ENCODE assay signal across 24 mouse cellular contexts in genomic region chr13:20313345-20313744, GRCm38 (mm10).
DNase-seq lines count a peak whose midpoint lies in the region; ATAC-seq and TF ChIP-seq lines count a peak whose summit lies in the region.
"Had no signal": no experiment of that assay in that cellular context is flagged by ENCODE, and none has a peak within 500 bp of the region (broad histone marks: within the 10 kb centered on the region; RNA-seq: fewer than 3 reads in every experiment).

No protein-coding gene starts in this region.

- peak; percentile 25 for DNase-seq in forebrain, embryonic 14.5 days (ENCODE audit: low spot score)
- no peak for DNase-seq in forebrain, postnatal 0 days
- peak; percentile 10 for DNase-seq in liver, adult 2 months (ENCODE audit: extremely low read depth, low read depth, low spot score)
- DNase-seq in liver, embryonic 11.5 days (ENCODE audit: low spot score), result no peak
- DNase-seq in right cerebral cortex, postnatal 36 days (ENCODE audit: low spot score in 2 of 2), result no peak
- no peak for DNase-seq in forebrain, embryonic 11.5 days (ENCODE audit: low spot score)
- DNase-seq: adrenal gland, adult 2 months; adrenal gland, postnatal 36 days; cerebellum, adult 11-12 months; cerebellum, adult 9-10 months; cerebellum, postnatal 25 days; gastrocnemius, adult 2 months; gastrocnemius, postnatal 25 days; heart, adult 18-20 months; heart, postnatal 14 days had no signal

- H3K36me3 ChIP-seq in forebrain, embryonic 14.5 days (ENCODE audit: control insufficient read depth, insufficient read depth, low read length), result no peaks in the 10 kb centered on the region
- no peaks in the 10 kb centered on the region for H3K36me3 ChIP-seq in forebrain, postnatal 0 days (ENCODE audit: insufficient read depth)
- no peaks in the 10 kb centered on the region for H3K36me3 ChIP-seq in liver, adult 2 months (ENCODE audit: control insufficient read depth, insufficient read depth, low read length)
- no peaks in the 10 kb centered on the region for H3K36me3 ChIP-seq in liver, embryonic 11.5 days (ENCODE audit: control insufficient read depth, insufficient read depth, low read length)
- H3K36me3 ChIP-seq in forebrain, embryonic 11.5 days (ENCODE audit: control insufficient read depth, insufficient read depth, low read length), result no peaks in the 10 kb centered on the region
- H3K36me3 ChIP-seq: embryonic facial prominence, embryonic 13.5 days; forebrain, embryonic 15.5 days; heart, embryonic 15.5 days; hindbrain, embryonic 13.5 days; intestine, embryonic 15.5 days had no signal

- H3K27ac ChIP-seq in forebrain, embryonic 14.5 days (ENCODE audit: low read depth, low read length), result no peak overlapping the region
- no peak overlapping the region for H3K27ac ChIP-seq in forebrain, postnatal 0 days (ENCODE audit: low read depth, low read length)
- no peak overlapping the region for H3K27ac ChIP-seq in liver, adult 2 months (replicated peaks; ENCODE audit: insufficient read depth, low read depth, low read length)
- H3K27ac ChIP-seq in liver, embryonic 11.5 days (ENCODE audit: low read depth, low read length), result no peak overlapping the region
- H3K27ac ChIP-seq in forebrain, embryonic 11.5 days (ENCODE audit: low read depth, low read length), result no peak overlapping the region
- H3K27ac ChIP-seq: embryonic facial prominence, embryonic 13.5 days; forebrain, embryonic 15.5 days; gastrocnemius, adult 2 months; heart, embryonic 15.5 days; hindbrain, embryonic 13.5 days; hindbrain, postnatal 0 days; intestine, embryonic 15.5 days had no signal

- no peak overlapping the region for H3K9ac ChIP-seq in forebrain, embryonic 14.5 days (ENCODE audit: low read length)
- H3K9ac ChIP-seq in forebrain, postnatal 0 days, result no peak overlapping the region
- H3K9ac ChIP-seq in liver, adult 2 months (ENCODE audit: low read depth, low read length), result no peak overlapping the region
- H3K9ac ChIP-seq in liver, embryonic 11.5 days (ENCODE audit: low read depth, low read length), result no peak overlapping the region
- H3K9ac ChIP-seq in forebrain, embryonic 11.5 days (ENCODE audit: low read length), result no peak overlapping the region
- H3K9ac ChIP-seq: embryonic facial prominence, embryonic 13.5 days; forebrain, embryonic 15.5 days; heart, embryonic 15.5 days; hindbrain, embryonic 13.5 days; intestine, embryonic 15.5 days had no signal

- H3K9me3 ChIP-seq in forebrain, embryonic 14.5 days (replicated peaks; ENCODE audit: control insufficient read depth, low read length), result no peaks in the 10 kb centered on the region
- no peaks in the 10 kb centered on the region for H3K9me3 ChIP-seq in forebrain, postnatal 0 days (ENCODE audit: low read length)
- H3K9me3 ChIP-seq in liver, embryonic 11.5 days (ENCODE audit: control insufficient read depth, low read length), result no peaks in the 10 kb centered on the region
- no peaks in the 10 kb centered on the region for H3K9me3 ChIP-seq in forebrain, embryonic 11.5 days (ENCODE audit: control insufficient read depth, low read length)
- H3K9me3 ChIP-seq: embryonic facial prominence, embryonic 13.5 days; forebrain, embryonic 15.5 days; heart, embryonic 15.5 days; hindbrain, embryonic 13.5 days; intestine, embryonic 15.5 days had no signal

- no peaks in the 10 kb centered on the region for H3K27me3 ChIP-seq in forebrain, embryonic 14.5 days (replicated peaks; ENCODE audit: control insufficient read depth, insufficient read depth, low read length)
- H3K27me3 ChIP-seq in forebrain, postnatal 0 days (ENCODE audit: insufficient read depth, low read length), result no peaks in the 10 kb centered on the region
- H3K27me3 ChIP-seq in liver, adult 2 months (ENCODE audit: control insufficient read depth, insufficient read depth, low read length), result no peaks in the 10 kb centered on the region
- H3K27me3 ChIP-seq in liver, embryonic 11.5 days (replicated peaks; ENCODE audit: control insufficient read depth, insufficient read depth, low read length), result no peaks in the 10 kb centered on the region
- no peaks in the 10 kb centered on the region for H3K27me3 ChIP-seq in forebrain, embryonic 11.5 days (ENCODE audit: control insufficient read depth, insufficient read depth, low read length)
- H3K27me3 ChIP-seq: embryonic facial prominence, embryonic 13.5 days; forebrain, embryonic 15.5 days; heart, embryonic 15.5 days; hindbrain, embryonic 13.5 days; intestine, embryonic 15.5 days had no signal

- WGBS in forebrain, embryonic 14.5 days, result 57% methylated on average over 6 of the region's 6 CpGs
- 39% methylated on average over 6 of the region's 6 CpGs for WGBS in forebrain, postnatal 0 days
- WGBS in liver, adult 2 months, result 87% methylated on average over 6 of the region's 6 CpGs
- 85% methylated on average over 6 of the region's 6 CpGs for WGBS in liver, embryonic 11.5 days
- 84% methylated on average over 6 of the region's 6 CpGs for WGBS in forebrain, embryonic 11.5 days

- no peak overlapping the region for H3K4me2 ChIP-seq in forebrain, embryonic 14.5 days (ENCODE audit: low read length)
- no peak overlapping the region for H3K4me2 ChIP-seq in forebrain, postnatal 0 days (ENCODE audit: low read depth)
- H3K4me2 ChIP-seq in liver, embryonic 11.5 days, result no peak overlapping the region
- no peak overlapping the region for H3K4me2 ChIP-seq in forebrain, embryonic 11.5 days (ENCODE audit: low read depth, low read length, severe bottlenecking)
- H3K4me2 ChIP-seq: embryonic facial prominence, embryonic 13.5 days; forebrain, embryonic 15.5 days; heart, embryonic 11.5 days; heart, embryonic 15.5 days; hindbrain, embryonic 13.5 days; intestine, embryonic 15.5 days had no signal

- H3K4me1 ChIP-seq in forebrain, embryonic 14.5 days (ENCODE audit: control insufficient read depth, insufficient read depth, low read length), result no peaks in the 10 kb centered on the region
- H3K4me1 ChIP-seq in forebrain, postnatal 0 days (ENCODE audit: insufficient read depth), result 0 out of 2 replicates have a peak, but pooled peaks cover 14% of the 10 kb centered on the region
- H3K4me1 ChIP-seq in liver, adult 2 months (ENCODE audit: control insufficient read depth, insufficient read depth, low read length), result no peaks in the 10 kb centered on the region
- H3K4me1 ChIP-seq in liver, embryonic 11.5 days (replicated peaks; ENCODE audit: control insufficient read depth, insufficient read depth, low read length), result no peaks in the 10 kb centered on the region
- H3K4me1 ChIP-seq in forebrain, embryonic 11.5 days (replicated peaks; ENCODE audit: control insufficient read depth, insufficient read depth, low read length), result no peaks in the 10 kb centered on the region
- H3K4me1 ChIP-seq: embryonic facial prominence, embryonic 13.5 days; heart, embryonic 15.5 days; intestine, embryonic 15.5 days had no signal

- no peaks in the 10 kb centered on the region for H3K79me2 ChIP-seq in liver, adult 2 months (ENCODE audit: control insufficient read depth, insufficient read depth, low read length)

- no peak for TF ChIP-seq POLR2A in liver, adult 2 months (IDR thresholded peaks at IDR 0.05; ENCODE audit: extremely low read depth, insufficient read depth, low read length)

- H3K4me3 ChIP-seq in forebrain, embryonic 14.5 days (ENCODE audit: low read depth, low read length), result no peak overlapping the region
- no peak overlapping the region for H3K4me3 ChIP-seq in forebrain, postnatal 0 days (ENCODE audit: low read depth, low read length)
- no peak overlapping the region for H3K4me3 ChIP-seq in liver, adult 2 months (ENCODE audit: insufficient read depth, low read depth, low read length)
- no peak overlapping the region for H3K4me3 ChIP-seq in liver, embryonic 11.5 days (ENCODE audit: low read depth, low read length)
- no peak overlapping the region for H3K4me3 ChIP-seq in forebrain, embryonic 11.5 days (ENCODE audit: low read depth, low read length)
- H3K4me3 ChIP-seq: embryonic facial prominence, embryonic 13.5 days; forebrain, embryonic 15.5 days; gastrocnemius, adult 2 months; heart, embryonic 15.5 days; hindbrain, embryonic 13.5 days; intestine, embryonic 15.5 days had no signal

- TF ChIP-seq CTCF in forebrain, postnatal 0 days (IDR thresholded peaks at IDR 0.05; ENCODE audit: low read depth), result no peak
- no peak for TF ChIP-seq CTCF in liver, adult 2 months (IDR thresholded peaks at IDR 0.05; ENCODE audit: low read depth, low read length)

- no peak for ATAC-seq in forebrain, embryonic 14.5 days
- ATAC-seq in forebrain, postnatal 0 days, result no peak
- ATAC-seq in liver, embryonic 11.5 days (replicated peaks; ENCODE audit: low FRiP score), result no peak
- ATAC-seq in common myeloid progenitor, adult 5-6 weeks (replicated peaks; ENCODE audit: low read depth, poor library complexity, severe bottlenecking), result peak; percentile 60
- ATAC-seq in megakaryocyte progenitor cell, adult 5-6 weeks (replicated peaks; ENCODE audit: poor library complexity), result peak; percentile 74
- ATAC-seq in forebrain, embryonic 11.5 days (replicated peaks; ENCODE audit: low FRiP score), result no peak
- ATAC-seq: forebrain, embryonic 15.5 days; hindbrain, postnatal 0 days; intestine, embryonic 15.5 days had no signal

Comparison
In these comparisons a context has a peak if more than half of its experiments do, and no peak if none do; other contexts are left out.
1. DNase-seq: peak in forebrain, embryonic 14.5 days (single experiment) and liver, adult 2 months (single experiment); none in forebrain, postnatal 0 days (single experiment), liver, embryonic 11.5 days (single experiment), right cerebral cortex, postnatal 36 days (0 of 2) and forebrain, embryonic 11.5 days (single experiment).
2. ATAC-seq: peak in common myeloid progenitor, adult 5-6 weeks (single experiment) and megakaryocyte progenitor cell, adult 5-6 weeks (single experiment); none in forebrain, embryonic 14.5 days (single experiment), forebrain, postnatal 0 days (single experiment), liver, embryonic 11.5 days (single experiment) and forebrain, embryonic 11.5 days (single experiment).